Mouse (Mus musculus) stomach, postnatal 0 days (tissue): Measurements from ENCODE around the gene Slc46a1.

Experiments used
- CTCF ChIP-seq: IDR thresholded peaks from 2 replicates; pipeline ENCODE4 v1.5.1; 2016; ENCODE audit warnings: antibody characterized with exemption, low read depth, mild to moderate bottlenecking, moderate library complexity
- EP300 ChIP-seq: optimal IDR thresholded peaks from 2 replicates; pipeline ENCODE3; 2016; ENCODE audit warnings: antibody characterized with exemption

- no peak for TF ChIP-seq CTCF
- TF ChIP-seq EP300, result no peak
These were observed 47.8 kb downstream of the Slc46a1 start for GRCm38 (mm10) chr11:78513106-78513790.
